Mouse (Mus musculus): ENCODE measurements around the gene Ccdc13. TPM values are rescaled to one million over a fixed set of nuclear protein-coding genes. Genes with fewer than 3 reads are reported as not detected.
A peak's percentile ranks its signal among the peaks of the same experiment; 100 is the strongest.

Ccdc13 gene
- polyA plus RNA-seq, 1 experiment from 2014 or later, result 4.0 TPM

GRCm38 (mm10) chr9:121794972-121795539, 44.2 kb downstream of the Ccdc13 start:
- Histone ChIP-seq H3K36me3 (no peaks in the 10 kb centered on the region), H3K4me2 (no peak overlapping the region), H3K27ac (replicated peaks) (0 out of 2 replicates have a peak overlapping the region, but pooled peaks have one; percentile 37), H3K9me3 (replicated peaks) (no peaks in the 10 kb centered on the region), H3K27me3 (replicated peaks) (no peaks in the 10 kb centered on the region; the same call in 1 of the 2 replicates), H3K9ac (replicated peaks) (no peak overlapping the region), H3K4me3 (replicated peaks) (no peak overlapping the region), H3K4me1 (peaks cover 27% of the 10 kb centered on the region)
- ATAC-seq (ENCODE audit: low FRiP score), result no peak
- 21% methylated on average over 1 of the region's 1 CpGs for WGBS

GRCm38 (mm10) chr9:121791757-121792521, 47.3 kb downstream of the Ccdc13 start, which contains the start of gene Hhatl:
Hhatl (minus strand) TSS chr9:121792507.
- H3K4me3 ChIP-seq (replicated peaks), result no peak within 1 kb of the TSS

GRCm38 (mm10) chr9:121791206-121791605, 48.1 kb downstream of the Ccdc13 start:
- Histone ChIP-seq H3K9me3 (replicated peaks) (no peaks in the 10 kb centered on the region), H3K4me2 (no peak overlapping the region), H3K36me3 (no peaks in the 10 kb centered on the region), H3K9ac (replicated peaks) (no peak overlapping the region), H3K4me1 (peaks cover 22% of the 10 kb centered on the region), H3K27ac (replicated peaks) (no peak overlapping the region), H3K27me3 (replicated peaks) (no peaks in the 10 kb centered on the region; the same call in 1 of the 2 replicates), H3K4me3 (replicated peaks) (no peak overlapping the region)
- WGBS, result 12% methylated on average over 5 of the region's 5 CpGs
- ATAC-seq (ENCODE audit: low FRiP score), result no peak

More at GRCm38 (mm10) chr9:121791757-121792521, 47.3 kb downstream of the Ccdc13 start, which contains the start of gene Hhatl:
- ATAC-seq (ENCODE audit: low FRiP score), result no peak
- no peaks in the 10 kb centered on the region for H3K36me3 ChIP-seq
- H3K9ac ChIP-seq (replicated peaks), result no peak within 1 kb of the TSS
- H3K9me3 ChIP-seq (replicated peaks), result no peaks in the 10 kb centered on the region
- no peak within 1 kb of the TSS for H3K4me2 ChIP-seq
- peaks cover 22% of the 10 kb centered on the region for H3K4me1 ChIP-seq
- H3K27ac ChIP-seq (replicated peaks), result no peak within 1 kb of the TSS
- H3K27me3 ChIP-seq (replicated peaks), result no peaks in the 10 kb centered on the region; the same call in 1 of the 2 replicates
- WGBS, result 51% methylated on average over 24 of the region's 24 CpGs

DNA sequence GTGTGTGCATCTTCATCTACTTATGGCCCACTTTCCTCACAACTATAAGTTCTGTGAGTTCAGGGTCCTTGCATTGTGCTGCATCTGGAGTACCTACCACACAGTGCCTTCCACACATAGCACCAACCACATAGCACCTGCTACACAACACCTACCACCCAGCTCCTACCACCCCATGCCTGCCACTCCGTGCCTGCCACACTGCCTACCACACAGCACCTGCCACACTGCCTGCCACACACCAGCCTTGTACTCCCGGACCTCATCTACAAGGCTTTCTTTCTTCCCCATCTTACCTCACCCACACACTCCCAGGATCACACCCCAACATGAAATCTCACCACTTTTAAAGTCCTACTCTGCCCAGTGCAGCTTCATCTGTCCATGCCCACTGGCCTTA, 52.9 kb downstream of the Ccdc13 start:
- 88% methylated on average over 2 of the region's 2 CpGs for WGBS
- H3K9ac ChIP-seq (replicated peaks), result no peak overlapping the region
- no peaks in the 10 kb centered on the region; the same call in 1 of the 2 replicates for H3K27me3 ChIP-seq (replicated peaks)
- no peaks in the 10 kb centered on the region for H3K9me3 ChIP-seq (replicated peaks)
- H3K36me3 ChIP-seq, result no peaks in the 10 kb centered on the region
- no peaks in the 10 kb centered on the region for H3K4me1 ChIP-seq
- no peak overlapping the region for H3K4me2 ChIP-seq
- no peak overlapping the region for H3K4me3 ChIP-seq (replicated peaks)
- no peak overlapping the region for H3K27ac ChIP-seq (replicated peaks)
- no peak for ATAC-seq (ENCODE audit: low FRiP score)

- H3K9ac ChIP-seq (replicated peaks), result no peak overlapping the region
- no peaks in the 10 kb centered on the region for H3K4me1 ChIP-seq
- no peaks in the 10 kb centered on the region for H3K36me3 ChIP-seq
- WGBS, result 85% methylated on average over 8 of the region's 8 CpGs
- no peak overlapping the region for H3K4me2 ChIP-seq
- no peak overlapping the region for H3K27ac ChIP-seq (replicated peaks)
- H3K4me3 ChIP-seq (replicated peaks), result no peak overlapping the region
- H3K27me3 ChIP-seq (replicated peaks), result no peaks in the 10 kb centered on the region; the same call in 1 of the 2 replicates
- no peaks in the 10 kb centered on the region for H3K9me3 ChIP-seq (replicated peaks)
- no peak; the same call in 1 of the 2 replicates for ATAC-seq (ENCODE audit: low FRiP score)
These were observed 54.0 kb downstream of the Ccdc13 start for GRCm38 (mm10) chr9:121785261-121785660.

DNA sequence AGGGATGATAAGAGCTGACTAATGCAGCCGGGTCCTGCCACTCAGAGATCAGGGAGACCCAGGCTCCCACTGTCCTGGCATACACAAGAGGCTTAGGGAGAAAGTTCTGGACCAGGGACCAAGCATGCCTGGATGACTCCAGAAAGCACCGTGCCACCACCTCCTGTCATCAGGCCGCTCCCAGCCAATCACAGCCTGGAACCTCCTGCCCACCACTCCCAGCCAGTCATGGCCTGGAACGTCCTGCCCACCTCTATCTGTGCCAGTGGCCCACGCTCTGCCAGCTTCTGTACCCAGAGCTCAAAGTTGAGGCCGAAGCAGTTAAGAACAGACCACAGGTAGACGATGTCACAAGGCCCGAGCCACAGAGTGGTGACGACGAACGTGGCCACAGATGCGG, 54.5 kb downstream of the Ccdc13 start:
- Histone ChIP-seq H3K4me2 (no peak overlapping the region), H3K27me3 (replicated peaks) (peaks cover 2% of the 10 kb centered on the region), H3K9me3 (replicated peaks) (no peaks in the 10 kb centered on the region), H3K4me3 (replicated peaks) (no peak overlapping the region), H3K4me1 (no peaks in the 10 kb centered on the region), H3K27ac (replicated peaks) (no peak overlapping the region), H3K36me3 (no peaks in the 10 kb centered on the region), H3K9ac (replicated peaks) (no peak overlapping the region)
- ATAC-seq (ENCODE audit: low FRiP score), result no peak
- WGBS, result 91% methylated on average over 12 of the region's 12 CpGs

GRCm38 (mm10) chr9:121778066-121778624, 61.1 kb downstream of the Ccdc13 start:
- Histone ChIP-seq H3K4me1 (peaks cover 14% of the 10 kb centered on the region), H3K27ac (replicated peaks) (no peak overlapping the region; the same call in 1 of the 2 replicates), H3K9ac (replicated peaks) (0 out of 2 replicates have a peak overlapping the region, but pooled peaks have one; percentile 14), H3K4me3 (replicated peaks) (peak overlapping the region; percentile 35), H3K9me3 (replicated peaks) (no peaks in the 10 kb centered on the region), H3K4me2 (peak overlapping the region; percentile 64), H3K36me3 (no peaks in the 10 kb centered on the region), H3K27me3 (replicated peaks) (peaks cover 47% of the 10 kb centered on the region)
- 10% methylated on average over 54 of the region's 54 CpGs for WGBS
- peak; percentile 69 for ATAC-seq (ENCODE audit: low FRiP score)

- Histone ChIP-seq H3K4me1 (peaks cover 14% of the 10 kb centered on the region), H3K9ac (replicated peaks) (0 out of 2 replicates have a peak within 1 kb of the TSS, but pooled peaks have one; percentile 14), H3K27me3 (replicated peaks) (peaks cover 47% of the 10 kb centered on the region), H3K27ac (replicated peaks) (no peak within 1 kb of the TSS; the same call in 1 of the 2 replicates), H3K4me2 (peak within 1 kb of the TSS; percentile 64), H3K36me3 (no peaks in the 10 kb centered on the region), H3K9me3 (replicated peaks) (no peaks in the 10 kb centered on the region), H3K4me3 (replicated peaks) (peak within 1 kb of the TSS; percentile 35)
- WGBS, result 18% methylated on average over 29 of the region's 30 CpGs
- ATAC-seq (ENCODE audit: low FRiP score), result peak; percentile 72
These were observed 61.7 kb downstream of the Ccdc13 start, which contains the start of gene Klhl40 for GRCm38 (mm10) chr9:121777484-121778065. Klhl40 (plus strand) TSS chr9:121777607.

- no peak for ATAC-seq (ENCODE audit: low FRiP score)
- H3K27ac ChIP-seq (replicated peaks), result no peak overlapping the region
- H3K27me3 ChIP-seq (replicated peaks), result peaks cover 47% of the 10 kb centered on the region
- H3K36me3 ChIP-seq, result no peaks in the 10 kb centered on the region
- peaks cover 14% of the 10 kb centered on the region for H3K4me1 ChIP-seq
- no peak overlapping the region for H3K9ac ChIP-seq (replicated peaks)
- no peaks in the 10 kb centered on the region for H3K9me3 ChIP-seq (replicated peaks)
- 85% methylated on average over 7 of the region's 7 CpGs for WGBS
- no peak overlapping the region for H3K4me3 ChIP-seq (replicated peaks)
- no peak overlapping the region for H3K4me2 ChIP-seq
These were observed 62.8 kb downstream of the Ccdc13 start for GRCm38 (mm10) chr9:121776511-121776910.

- Histone ChIP-seq H3K4me1 (peaks cover 14% of the 10 kb centered on the region), H3K27me3 (replicated peaks) (peaks cover 47% of the 10 kb centered on the region)
- no peak for ATAC-seq (ENCODE audit: low FRiP score)
These were observed 63.3 kb downstream of the Ccdc13 start for GRCm38 (mm10) chr9:121775951-121776350.

DNA sequence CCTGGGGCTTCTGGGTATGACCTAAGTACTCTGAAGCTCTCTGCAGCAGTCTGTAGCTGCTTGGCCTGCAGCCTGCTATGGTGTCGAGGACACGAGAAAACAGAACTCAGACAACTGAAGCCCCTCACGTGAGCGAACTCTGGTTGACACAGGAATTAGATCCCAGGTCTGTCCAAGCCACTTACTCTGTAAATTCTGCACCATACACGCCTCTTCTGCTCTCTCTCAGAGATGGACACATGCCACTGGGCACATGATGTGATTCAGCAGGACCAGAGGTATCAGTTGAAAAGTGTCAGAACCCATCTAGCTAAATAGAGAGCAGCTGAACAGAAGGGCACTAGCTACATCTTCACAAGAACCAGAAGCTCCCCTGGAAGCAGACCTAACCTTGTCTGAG, 66.8 kb downstream of the Ccdc13 start:
- H3K9ac ChIP-seq (replicated peaks), result no peak overlapping the region
- H3K4me1 ChIP-seq, result no peaks in the 10 kb centered on the region
- H3K27me3 ChIP-seq (replicated peaks), result peaks cover 21% of the 10 kb centered on the region
- H3K27ac ChIP-seq (replicated peaks), result no peak overlapping the region
- ATAC-seq (ENCODE audit: low FRiP score), result no peak
- H3K36me3 ChIP-seq, result peaks cover 16% of the 10 kb centered on the region
- H3K4me2 ChIP-seq, result no peak overlapping the region
- no peak overlapping the region for H3K4me3 ChIP-seq (replicated peaks)
- 82% methylated on average over 5 of the region's 5 CpGs for WGBS
- H3K9me3 ChIP-seq (replicated peaks), result no peaks in the 10 kb centered on the region

More at GRCm38 (mm10) chr9:121775951-121776350, 63.3 kb downstream of the Ccdc13 start:
- Histone ChIP-seq H3K4me2 (no peak overlapping the region), H3K9ac (replicated peaks) (no peak overlapping the region), H3K27ac (replicated peaks) (no peak overlapping the region), H3K9me3 (replicated peaks) (no peaks in the 10 kb centered on the region), H3K4me3 (replicated peaks) (no peak overlapping the region), H3K36me3 (no peaks in the 10 kb centered on the region)
- 80% methylated on average over 10 of the region's 10 CpGs for WGBS

All from neural tube, embryonic 15.5 days (tissue).